Mouse (Mus musculus) retina, postnatal 1 day (tissue): ENCODE measurements around the gene Lrch3.
"Not testable (repeated sequence)": the region's sequence is repeated elsewhere in the genome, so short reads cannot be mapped to it uniquely, and the experiment has no call there.

ENCODE experiments used
- DNase-seq: peaks from one replicate; pipeline ENCODE4 v3.0.0-alpha.2; 2012

The Lrch3 gene

GRCm38 (mm10) chr16:32913937-32914881 lies at the start of gene Lrch3:
Gene Lrch3 (plus strand): TSS chr16:32914100.
- peak; percentile 95 for DNase-seq

GRCm38 (mm10) chr16:32865401-32865800 lies 48.5 kb upstream of the Lrch3 start:
- DNase-seq: no peak

DNA sequence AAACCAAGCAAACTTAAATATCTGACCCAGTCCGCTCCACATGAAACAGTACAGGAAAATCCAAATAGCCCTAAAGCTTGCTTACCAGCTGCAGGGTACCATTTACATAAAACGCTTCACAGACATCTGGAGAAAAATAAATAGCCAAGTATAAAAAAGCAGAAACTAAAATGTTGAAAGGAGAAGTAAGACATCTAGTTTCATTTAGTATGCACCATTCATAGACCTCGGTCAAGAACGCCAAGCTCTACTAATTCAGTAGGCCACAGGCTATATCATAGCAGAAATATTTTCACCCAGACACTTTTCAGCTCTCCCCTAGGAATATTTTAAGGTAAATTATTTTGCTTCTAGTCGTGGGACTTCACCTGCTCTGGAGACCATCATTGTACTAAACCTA lies 47.2 kb upstream of the Lrch3 start:
- DNase-seq: no peak

DNA sequence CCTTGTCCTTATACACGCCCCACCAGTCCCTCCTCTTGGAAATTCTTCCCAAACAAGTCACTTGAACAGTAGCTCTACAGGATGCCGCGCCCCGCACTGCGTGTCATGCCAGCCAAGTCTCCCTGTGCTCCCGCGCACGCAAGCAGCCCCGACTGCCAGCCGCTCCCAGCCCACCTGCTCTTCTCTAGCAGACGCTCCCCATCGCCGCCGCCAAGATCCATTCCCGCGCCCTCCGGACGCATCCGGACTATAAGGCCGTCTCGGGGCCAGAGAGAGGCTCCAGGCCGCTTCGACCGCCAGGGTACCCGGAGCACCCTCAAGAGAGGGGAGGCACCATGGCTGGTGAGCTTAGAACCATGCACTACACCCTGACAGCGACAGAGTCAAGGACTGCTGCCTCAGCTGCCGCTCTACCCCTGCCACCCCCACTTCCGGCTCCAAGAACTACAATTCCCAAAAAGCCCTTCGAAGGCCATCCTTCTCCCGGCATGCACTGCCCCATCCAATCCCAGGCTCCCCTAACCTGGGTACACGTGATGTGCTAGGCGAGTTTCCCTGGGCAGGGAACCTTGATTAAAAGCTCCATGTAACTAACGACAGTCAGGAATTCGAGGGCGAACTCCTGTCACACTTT lies 45.9 kb upstream of the Lrch3 start:
- DNase-seq: peak; percentile 96

DNA sequence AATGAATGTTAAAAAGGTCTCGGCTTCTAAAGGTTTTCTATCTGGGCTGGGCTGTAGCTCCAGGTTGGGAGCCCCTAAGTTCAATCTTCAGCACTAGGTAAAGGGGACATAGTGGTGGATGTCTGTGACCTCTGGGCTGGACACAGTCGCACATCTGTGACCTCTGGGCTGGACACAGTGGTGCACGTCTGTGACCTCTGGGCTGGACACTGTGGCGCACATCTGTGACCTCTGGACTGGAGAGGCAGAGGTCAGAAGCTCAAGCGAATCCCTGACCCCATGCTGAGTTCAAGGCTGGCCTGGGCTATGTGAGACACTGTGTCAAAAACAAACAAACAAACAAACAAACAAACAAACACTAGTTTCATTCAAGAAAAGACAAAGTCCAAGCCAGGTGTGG lies 43.7 kb upstream of the Lrch3 start:
- DNase-seq: no peak

DNA sequence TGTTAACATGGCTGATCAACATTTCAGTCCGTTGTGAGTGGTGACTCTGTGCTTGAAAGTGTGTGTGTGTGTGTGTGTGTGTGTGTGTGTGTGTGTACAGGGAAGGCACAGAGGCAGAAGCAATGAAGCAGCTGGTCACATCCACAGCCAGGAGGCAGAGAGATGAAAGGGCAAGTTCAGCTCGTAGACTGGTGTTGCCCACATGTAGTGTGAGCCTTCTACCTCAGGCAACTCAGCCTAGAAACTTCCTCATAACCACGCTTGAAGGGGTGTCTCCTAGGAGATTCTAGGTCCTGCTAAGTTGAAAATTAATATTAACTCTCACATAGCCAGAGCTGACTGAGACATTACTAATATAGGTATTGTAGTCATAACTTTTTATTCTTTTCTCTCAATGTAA lies 40.5 kb upstream of the Lrch3 start:
- no peak for DNase-seq

- DNase-seq: not testable (repeated sequence)
Measured at GRCm38 (mm10) chr16:32875281-32875680, 38.6 kb upstream of the Lrch3 start.

DNA sequence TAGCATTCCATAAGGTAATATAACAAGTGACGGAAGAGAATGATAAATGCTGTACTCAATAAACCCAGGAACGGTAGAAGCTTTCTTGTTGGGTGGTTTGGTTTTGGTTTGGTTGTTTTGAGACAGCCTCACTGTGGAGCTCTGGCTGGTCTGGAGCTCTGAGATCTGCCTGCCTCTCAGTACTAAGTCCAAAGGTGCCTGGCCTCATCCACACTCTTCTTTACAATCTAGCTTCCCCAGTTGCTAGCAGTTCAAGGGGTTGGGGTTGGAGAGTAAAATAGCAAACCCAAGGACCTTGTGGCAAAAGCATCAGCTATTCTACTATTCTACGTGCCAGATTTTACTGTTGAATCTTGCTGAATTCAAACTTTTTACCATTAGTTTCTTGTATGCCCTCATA lies 38.1 kb upstream of the Lrch3 start:
- DNase-seq: no peak

DNA sequence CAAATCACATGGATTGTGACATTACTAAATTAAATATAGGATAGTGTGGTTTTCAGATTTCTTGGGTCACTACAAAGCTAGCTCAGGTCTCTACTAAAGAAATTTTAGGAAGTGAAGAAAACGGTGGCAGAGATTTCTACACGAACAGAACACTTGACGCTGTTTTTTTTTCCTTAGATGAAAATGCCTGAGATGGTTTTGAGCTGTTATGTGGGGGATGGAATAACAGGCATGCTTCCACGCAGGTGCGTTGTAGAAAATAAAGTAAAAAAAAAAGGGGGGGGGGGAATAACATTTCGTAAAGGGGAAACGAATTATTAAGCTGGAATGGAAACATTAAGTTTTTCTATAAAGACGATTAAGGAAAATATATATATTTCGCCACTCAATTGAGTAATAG lies 37.1 kb upstream of the Lrch3 start:
- no peak for DNase-seq

DNA sequence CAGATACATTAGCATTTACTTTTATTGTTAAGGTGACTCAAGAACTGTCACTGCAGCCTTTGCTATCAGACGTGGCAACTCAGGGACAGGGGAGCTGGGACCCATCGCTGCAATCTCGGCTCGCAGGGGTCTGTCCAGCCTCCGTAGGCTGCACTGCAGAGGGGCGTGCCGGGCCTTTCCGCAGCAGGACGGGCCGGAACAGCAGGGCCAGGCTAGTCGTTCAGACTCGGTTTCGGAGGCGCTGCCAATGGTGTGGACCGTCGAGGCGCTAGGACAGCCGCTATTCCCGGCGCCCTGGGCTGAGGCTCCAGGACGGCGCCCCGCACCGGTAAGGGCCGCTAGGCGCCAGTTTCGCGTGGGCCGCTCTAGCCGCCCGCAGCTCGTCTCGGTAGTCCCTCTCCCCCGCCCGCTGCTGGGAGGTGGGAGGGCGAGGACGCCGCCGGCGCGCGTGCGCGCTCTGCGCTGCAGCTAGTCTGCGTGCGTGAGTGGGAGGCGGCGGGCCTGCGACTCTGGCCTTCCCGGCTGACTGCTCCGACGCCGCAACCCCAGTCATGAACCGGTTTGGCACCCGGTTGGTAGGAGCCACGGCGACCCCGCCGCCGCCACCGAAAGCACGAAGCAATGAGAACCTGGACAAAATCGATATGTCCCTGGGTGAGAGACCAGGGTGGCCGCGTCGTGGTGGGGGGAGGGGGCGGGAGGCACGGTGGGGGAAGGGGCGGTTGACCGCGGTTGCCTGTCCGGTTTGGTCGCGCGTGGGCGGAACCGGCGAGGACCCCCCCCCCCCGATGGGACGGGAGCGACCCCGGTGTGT lies 36.4 kb upstream of the Lrch3 start, which contains the start of the genes Fyttd1 and Rubcn:
TSS of gene Fyttd1 (plus strand) at position 158 of the 814 bp plus-strand sequence.
TSS of gene Rubcn (minus strand) at position 424 of the 814 bp plus-strand sequence.
- DNase-seq: peak; percentile 98

GRCm38 (mm10) chr16:32878157-32878598 lies 35.7 kb upstream of the Lrch3 start:
- peak; percentile 55 for DNase-seq

DNA sequence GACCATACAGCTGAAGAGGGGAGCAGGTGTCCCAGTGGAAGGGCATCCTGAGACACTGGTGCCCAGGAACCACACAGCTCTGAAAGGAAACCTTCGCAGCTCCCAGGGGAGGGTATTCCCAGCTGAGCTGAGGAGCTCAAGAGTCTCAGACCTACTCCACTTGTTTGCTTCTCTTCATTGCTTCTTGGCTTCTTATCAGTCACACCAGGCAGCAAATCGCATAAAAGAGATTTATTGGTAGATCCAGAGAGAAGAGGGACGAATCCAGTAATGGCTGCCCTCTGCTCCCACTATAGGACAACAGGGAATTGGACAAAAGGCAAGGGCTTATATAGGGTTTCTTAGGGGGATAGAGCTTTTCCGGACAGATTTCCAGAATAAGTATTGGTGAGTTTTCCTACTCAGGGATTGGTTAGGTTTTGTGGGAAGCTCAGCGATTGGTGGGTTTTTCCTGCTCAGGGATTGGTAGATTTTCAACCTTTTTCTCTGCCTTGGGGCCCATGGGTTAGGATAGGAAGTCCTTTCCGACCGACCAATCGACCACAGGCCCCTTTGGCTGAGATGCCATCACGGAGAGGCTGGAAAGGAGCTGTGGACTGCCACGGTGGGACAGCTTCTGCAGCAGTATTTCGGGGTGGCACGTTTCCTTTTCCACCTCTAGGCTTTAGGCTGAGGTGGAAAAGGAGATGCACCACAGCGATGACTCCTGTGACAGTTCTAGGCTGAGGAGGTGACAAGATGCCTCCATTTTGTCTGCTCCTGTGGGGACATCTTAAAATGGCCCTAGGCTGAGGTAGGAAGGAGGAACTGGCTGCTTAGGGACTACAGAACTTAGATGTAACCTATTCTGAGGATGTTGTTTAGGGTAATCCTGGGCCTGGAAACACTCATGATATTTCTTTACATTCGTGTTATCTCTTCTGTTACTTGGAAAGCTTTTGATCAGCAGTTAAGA lies 34.7 kb upstream of the Lrch3 start:
- DNase-seq: peak; percentile 16

- DNase-seq: no peak
Measured at GRCm38 (mm10) chr16:32881538-32881937, 32.4 kb upstream of the Lrch3 start.

- DNase-seq: no peak
Measured at GRCm38 (mm10) chr16:32887996-32888395, 25.9 kb upstream of the Lrch3 start.

- DNase-seq: no peak
Measured at GRCm38 (mm10) chr16:32889881-32890280, 24.0 kb upstream of the Lrch3 start.

DNA sequence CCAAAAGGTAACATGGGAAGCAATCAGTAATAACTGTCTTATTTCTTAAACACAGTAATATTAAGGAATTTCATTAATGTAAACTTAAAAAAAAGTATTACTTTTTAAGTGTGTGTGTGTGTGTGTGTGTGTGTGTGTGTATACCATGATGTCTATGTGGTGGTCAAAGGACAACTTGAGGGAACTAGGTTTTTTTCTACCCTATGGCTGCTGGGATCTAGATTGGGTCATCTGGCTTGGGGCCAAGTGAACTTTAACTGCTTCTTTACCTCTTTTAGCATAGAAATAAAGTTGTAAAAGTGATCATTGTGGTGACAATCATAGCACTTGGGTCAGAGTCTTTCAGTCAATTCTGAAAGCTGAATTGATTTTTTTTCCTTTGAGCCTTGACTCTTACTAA lies 17.8 kb upstream of the Lrch3 start:
- DNase-seq: no peak

- DNase-seq: no peak
Measured at GRCm38 (mm10) chr16:32901360-32902050, 12.4 kb upstream of the Lrch3 start.

DNA sequence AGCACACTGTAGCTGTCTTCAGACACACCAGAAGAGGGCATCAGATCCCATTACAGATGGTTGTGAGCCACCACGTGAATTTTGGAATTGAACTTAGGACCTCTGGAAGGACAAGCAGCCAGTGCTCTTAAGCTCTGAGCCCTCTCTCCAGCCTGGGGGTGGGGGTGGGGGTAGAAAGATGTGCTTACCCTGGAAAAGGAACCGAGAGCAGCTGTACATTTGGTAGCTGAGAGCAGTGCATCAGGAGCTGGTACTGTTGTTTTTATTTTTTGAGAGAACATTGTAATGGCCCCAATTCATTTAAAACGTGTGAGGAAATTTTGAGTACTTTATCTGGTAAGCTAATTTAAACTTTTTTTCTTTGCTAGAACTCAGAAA lies 11.9 kb upstream of the Lrch3 start:
- no peak for DNase-seq

- DNase-seq: no peak
Measured at GRCm38 (mm10) chr16:32906186-32906585, 7.7 kb upstream of the Lrch3 start.

DNA sequence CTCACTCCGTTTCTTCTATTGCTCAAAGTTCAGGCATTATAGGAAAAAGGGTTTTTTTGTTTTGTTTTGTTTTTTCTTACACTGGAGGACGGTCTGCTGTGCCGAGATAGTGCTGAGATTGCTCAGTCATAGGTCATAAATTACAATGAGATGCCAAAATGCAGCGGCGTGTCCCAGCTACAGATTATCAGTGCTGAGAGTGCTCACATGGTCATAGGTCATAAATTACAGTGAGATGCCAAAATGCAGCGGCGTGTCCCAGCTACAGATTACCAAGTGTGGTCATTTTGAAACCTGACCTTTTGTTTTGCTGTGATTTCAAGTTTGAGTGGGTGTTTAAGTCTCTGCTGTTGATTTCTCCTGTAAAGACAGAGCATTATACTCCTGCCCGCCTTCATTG lies 7.2 kb upstream of the Lrch3 start:
- DNase-seq: no peak

DNA sequence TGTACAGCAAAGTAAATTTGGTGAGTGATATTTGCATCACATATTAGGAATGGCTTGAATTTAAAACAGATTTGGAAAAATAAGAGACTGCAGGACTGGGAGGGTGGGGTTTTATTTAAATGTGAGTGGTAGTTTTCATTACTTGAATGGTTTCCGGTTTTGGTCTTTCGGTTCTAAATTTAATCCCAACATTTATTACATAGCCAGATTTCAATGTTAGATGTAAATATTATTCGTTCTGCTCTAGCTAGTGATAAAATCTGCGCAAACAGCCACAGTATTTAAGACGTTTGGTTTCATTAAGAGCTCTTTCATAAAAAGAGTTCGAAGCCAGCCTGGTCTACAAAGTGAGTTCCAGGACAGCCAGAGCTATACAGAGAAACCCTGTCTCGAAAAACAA lies 688 bp upstream of the Lrch3 start:
- DNase-seq: no peak
